Mouse (Mus musculus) forebrain, embryonic 14.5 days (tissue): ENCODE measurements at regions not wholly inside any gene's neighbourhood (a gene's known extent, or its start where the extent isn't known, plus 50 kb on each side); places are given as distances from the start of the nearest gene placed in this dataset.

Experiments
- ATAC-seq: fragments of 200-750 bp; cut with Nextera tagmentation; 2 replicates; pipeline ENCODE4 v1.8.0; 2017; ENCODE audit warnings: mild to moderate bottlenecking, moderate library complexity
- DNase-seq: peaks from one replicate; pipeline ENCODE4 v3.0.0-alpha.2; 2015; ENCODE audit warnings: low spot score
- H3K27ac ChIP-seq: fragments of 300-500 bp; sonication (generic); 2 replicates; pipeline ENCODE4 v1.5.1; 2014; ENCODE audit warnings: low read depth, mild to moderate bottlenecking, control low read depth, low read length, moderate library complexity
- H3K27me3 ChIP-seq: fragments of 300-500 bp; sonication (generic); replicated peaks from 2 replicates; pipeline ENCODE4 v1.6.1; 2014; ENCODE audit warnings: low read length, control low read depth, mixed read lengths; ENCODE audit not compliant: control insufficient read depth, insufficient read depth
- H3K36me3 ChIP-seq: fragments of 300-500 bp; sonication (generic); 2 replicates; pipeline ENCODE4 v1.6.1; 2014; ENCODE audit warnings: low read length, control low read depth; ENCODE audit not compliant: control insufficient read depth, insufficient read depth
- H3K4me1 ChIP-seq: fragments of 300-500 bp; sonication (generic); 2 replicates; pipeline ENCODE4 v1.6.1; 2014; ENCODE audit warnings: antibody characterized with exemption, low read length, control low read depth; ENCODE audit not compliant: control insufficient read depth, insufficient read depth
- H3K4me2 ChIP-seq: fragments of 300-500 bp; sonication (generic); 2 replicates; pipeline ENCODE4 v1.6.1; 2014; ENCODE audit warnings: mild to moderate bottlenecking, control low read depth, low read length
- H3K4me3 ChIP-seq: fragments of 300-500 bp; sonication (generic); 2 replicates; pipeline ENCODE4 v1.5.1; 2014; ENCODE audit warnings: low read depth, low read length, control low read depth
- H3K9ac ChIP-seq: fragments of 300-500 bp; sonication (generic); 2 replicates; pipeline ENCODE4 v1.6.1; 2014; ENCODE audit warnings: mild to moderate bottlenecking, low read length, control low read depth, moderate library complexity
- H3K9me3 ChIP-seq: fragments of 300-500 bp; sonication (generic); replicated peaks from 2 replicates; pipeline ENCODE4 v1.6.1; 2016; ENCODE audit warnings: low read length, control low read depth, mixed read lengths; ENCODE audit not compliant: control insufficient read depth
- WGBS: fragments of 180-500 bp; shearing (Covaris S2); extraction: QIAGEN DNeasy Blood & Tissue Kit; methylation state at CpG from one replicate; pipeline ENCODE4 v1.1.7; 2014; 5-methylcytosine and 5-hydroxymethylcytosine counted together

- H3K27ac ChIP-seq: no peak overlapping the region
- DNase-seq: no peak
Observed at GRCm38 (mm10) chr13:60409706-60410502, 191.8 kb upstream of the Dapk1 start.

GRCm38 (mm10) chr13:60416024-60416423 is 185.7 kb upstream of the Dapk1 start:
- ATAC-seq: no peak
- no peaks in the 10 kb centered on the region for H3K36me3 ChIP-seq
- DNase-seq: no peak

More at GRCm38 (mm10) chr13:60409706-60410502, 191.8 kb upstream of the Dapk1 start:
- Histone ChIP-seq H3K9ac (no peak overlapping the region), H3K9me3 (no peaks in the 10 kb centered on the region), H3K4me1 (no peaks in the 10 kb centered on the region), H3K36me3 (no peaks in the 10 kb centered on the region), H3K4me2 (no peak overlapping the region), H3K4me3 (no peak overlapping the region), H3K27me3 (no peaks in the 10 kb centered on the region)
- 80% methylated on average over 14 of the region's 14 CpGs for WGBS
- no peak for ATAC-seq

GRCm38 (mm10) chr13:60417015-60417414 is 184.7 kb upstream of the Dapk1 start:
- Histone ChIP-seq H3K4me1 (no peaks in the 10 kb centered on the region), H3K4me3 (no peak overlapping the region), H3K9ac (no peak overlapping the region), H3K4me2 (no peak overlapping the region), H3K27me3 (no peaks in the 10 kb centered on the region), H3K27ac (no peak overlapping the region), H3K36me3 (no peaks in the 10 kb centered on the region), H3K9me3 (no peaks in the 10 kb centered on the region)
- DNase-seq: no peak
- WGBS: 89% methylated on average over 8 of the region's 8 CpGs
- ATAC-seq: no peak

More at GRCm38 (mm10) chr13:60416024-60416423, 185.7 kb upstream of the Dapk1 start:
- Histone ChIP-seq H3K9me3 (no peaks in the 10 kb centered on the region), H3K9ac (no peak overlapping the region), H3K27me3 (no peaks in the 10 kb centered on the region), H3K27ac (no peak overlapping the region), H3K4me1 (no peaks in the 10 kb centered on the region), H3K4me3 (no peak overlapping the region), H3K4me2 (no peak overlapping the region)
- WGBS: 86% methylated on average over 1 of the region's 1 CpGs

GRCm38 (mm10) chr13:60417436-60418158 is 184.2 kb upstream of the Dapk1 start:
- H3K36me3 ChIP-seq: no peaks in the 10 kb centered on the region
- ATAC-seq (no peak), DNase-seq (no peak)
- H3K4me2 ChIP-seq: no peak overlapping the region
- no peak overlapping the region for H3K27ac ChIP-seq
- WGBS: 78% methylated on average over 14 of the region's 14 CpGs
- no peaks in the 10 kb centered on the region for H3K9me3 ChIP-seq
- no peak overlapping the region for H3K9ac ChIP-seq
- no peaks in the 10 kb centered on the region for H3K4me1 ChIP-seq
- H3K27me3 ChIP-seq: no peaks in the 10 kb centered on the region
- H3K4me3 ChIP-seq: no peak overlapping the region

GRCm38 (mm10) chr13:60420386-60420785 is 181.4 kb upstream of the Dapk1 start:
- H3K27ac ChIP-seq: no peak overlapping the region
- H3K9ac ChIP-seq: no peak overlapping the region
- no peak for ATAC-seq
- no peaks in the 10 kb centered on the region for H3K27me3 ChIP-seq
- WGBS: 10% methylated on average over 7 of the region's 7 CpGs
- no peak for DNase-seq
- H3K9me3 ChIP-seq: no peaks in the 10 kb centered on the region
- H3K4me2 ChIP-seq: no peak overlapping the region
- no peak overlapping the region for H3K4me3 ChIP-seq
- H3K4me1 ChIP-seq: no peaks in the 10 kb centered on the region
- no peaks in the 10 kb centered on the region for H3K36me3 ChIP-seq

- H3K4me3 ChIP-seq: no peak overlapping the region
- DNase-seq (no peak), ATAC-seq (no peak)
- H3K9ac ChIP-seq: no peak overlapping the region
- 45% methylated on average over 3 of the region's 3 CpGs for WGBS
- H3K4me2 ChIP-seq: no peak overlapping the region
- H3K4me1 ChIP-seq: no peaks in the 10 kb centered on the region
- H3K27ac ChIP-seq: no peak overlapping the region
- no peaks in the 10 kb centered on the region for H3K27me3 ChIP-seq
- H3K9me3 ChIP-seq: no peaks in the 10 kb centered on the region
- H3K36me3 ChIP-seq: no peaks in the 10 kb centered on the region
Observed at GRCm38 (mm10) chr13:60420842-60421696, 180.7 kb upstream of the Dapk1 start.

- H3K4me2 ChIP-seq: no peak overlapping the region
- H3K36me3 ChIP-seq: no peaks in the 10 kb centered on the region
- H3K27ac ChIP-seq: no peak overlapping the region
- no peaks in the 10 kb centered on the region for H3K27me3 ChIP-seq
- H3K9ac ChIP-seq: no peak overlapping the region
- peaks cover 4% of the 10 kb centered on the region; the same call in 1 of the 2 replicates for H3K4me1 ChIP-seq
- ATAC-seq (no peak), DNase-seq (no peak)
- no peak overlapping the region for H3K4me3 ChIP-seq
- WGBS: 68% methylated on average over 6 of the region's 6 CpGs
- no peaks in the 10 kb centered on the region for H3K9me3 ChIP-seq
Observed at GRCm38 (mm10) chr13:60424267-60424666, 177.5 kb upstream of the Dapk1 start.

- H3K4me3 ChIP-seq: no peak overlapping the region
- WGBS: 63% methylated on average over 11 of the region's 11 CpGs
- DNase-seq: no peak
Observed at GRCm38 (mm10) chr13:60425140-60425539, 176.6 kb upstream of the Dapk1 start.

More at GRCm38 (mm10) chr13:60425140-60425539, 176.6 kb upstream of the Dapk1 start:
- Histone ChIP-seq H3K9me3 (no peaks in the 10 kb centered on the region), H3K9ac (no peak overlapping the region), H3K27me3 (no peaks in the 10 kb centered on the region), H3K27ac (no peak overlapping the region), H3K36me3 (no peaks in the 10 kb centered on the region), H3K4me2 (no peak overlapping the region), H3K4me1 (peaks cover 4% of the 10 kb centered on the region; the same call in 1 of the 2 replicates)
- ATAC-seq: no peak
